Mouse (Mus musculus) gastrocnemius, adult 18-20 months (tissue): ENCODE data around the gene Slc25a26. TPM values are rescaled to one million over a fixed set of nuclear protein-coding genes. Genes with fewer than 3 reads are reported as not detected.

Experiments used
- DNase-seq: peaks from one replicate; pipeline ENCODE4 v3.0.0; 2021; ENCODE audit warnings: low spot score
- microRNA-seq: library from miRNA; unstranded; fragments of <30 nt; microRNA quantifications from one replicate; pipeline ENCODE4 v1.2.0, GENCODE M21; 2021
- total RNA-seq, 2 experiments: library from RNA; stranded (reverse); gene quantifications; 2 replicates each; pipeline ENCODE4 v1.2.3; 2021

Slc25a26 gene
- total RNA-seq, 2 experiments from 2014 or later: 15.4 to 18.1 TPM

- no peak for DNase-seq
These were observed 135.2 kb downstream of the Slc25a26 start for GRCm38 (mm10) chr6:94635343-94635742.

- no peak for DNase-seq
These were observed 136.9 kb downstream of the Slc25a26 start for GRCm38 (mm10) chr6:94637024-94637434.

GRCm38 (mm10) chr6:94640297-94640696 lies 140.2 kb downstream of the Slc25a26 start:
- DNase-seq: peak; percentile 64

GRCm38 (mm10) chr6:94642048-94642447 lies 141.9 kb downstream of the Slc25a26 start:
- DNase-seq: no peak

- DNase-seq: no peak
These were observed 143.9 kb downstream of the Slc25a26 start for GRCm38 (mm10) chr6:94643989-94644388.

- no peak for DNase-seq
These were observed 144.5 kb downstream of the Slc25a26 start for GRCm38 (mm10) chr6:94644641-94645040.

- DNase-seq: no peak
These were observed 145.6 kb downstream of the Slc25a26 start for GRCm38 (mm10) chr6:94645723-94646122.

GRCm38 (mm10) chr6:94646274-94646863 lies 146.2 kb downstream of the Slc25a26 start:
- no peak for DNase-seq

GRCm38 (mm10) chr6:94646902-94647301 lies 146.8 kb downstream of the Slc25a26 start:
- no peak for DNase-seq

GRCm38 (mm10) chr6:94647574-94648430 lies 147.7 kb downstream of the Slc25a26 start:
- peak; percentile 87 for DNase-seq

- DNase-seq: no peak
These were observed 148.4 kb downstream of the Slc25a26 start for GRCm38 (mm10) chr6:94648496-94648895.

- no peak for DNase-seq
These were observed 149.5 kb downstream of the Slc25a26 start for GRCm38 (mm10) chr6:94649637-94650036.

GRCm38 (mm10) chr6:94651541-94651940 lies 151.4 kb downstream of the Slc25a26 start:
- no peak for DNase-seq

GRCm38 (mm10) chr6:94652659-94653213 lies 152.6 kb downstream of the Slc25a26 start:
- DNase-seq: peak; percentile 65

GRCm38 (mm10) chr6:94653388-94654316 lies 153.5 kb downstream of the Slc25a26 start:
- DNase-seq: no peak

Small RNA genes within 50 kb of the gene (microRNA-seq; reads per million reads assigned to microRNA genes)
- not detected for gene Mir7041

Other genes with a start within 250 kb of the Slc25a26 start
- gene Magi1, start 216.4 kb upstream of the Slc25a26 start, total RNA-seq: 1 to 10 TPM; 2.1 to 2.7 TPM
- 10 to 100 TPM; 36.4 to 42.2 TPM for gene Lrig1, start 199.8 kb downstream of the Slc25a26 start, total RNA-seq